ENCODE assay signal across 8 mouse cellular contexts in genomic region chr13:63568741-63569395, GRCm38 (mm10). TPM values are rescaled to one million over a fixed set of nuclear protein-coding genes. Genes with fewer than 3 reads are reported as not detected.
DNase-seq lines count a peak whose midpoint lies in the region; ATAC-seq and TF ChIP-seq lines count a peak whose summit lies in the region.

No protein-coding gene starts in this region.

- H3K36me3 ChIP-seq in heart, embryonic 12.5 days, result no peaks in the 10 kb centered on the region
- H3K36me3 ChIP-seq in heart, adult 2 months (ENCODE audit: control insufficient read depth, insufficient read depth, low read length), result no peaks in the 10 kb centered on the region
- peaks cover 0 to 5% of the 10 kb centered on the region in 2 experiments; a peak in 1 of 4 replicates for H3K36me3 ChIP-seq in MEL (ENCODE audit: control insufficient read depth in 1 of 2, insufficient read depth in 2 of 2, low read length in 2 of 2)
- peaks cover 8% of the 10 kb centered on the region for H3K36me3 ChIP-seq in hindbrain, embryonic 10.5 days
- no peaks in the 10 kb centered on the region for H3K36me3 ChIP-seq in midbrain, embryonic 11.5 days (ENCODE audit: control insufficient read depth, insufficient read depth, low read length)

- no peak overlapping the region for H3K27ac ChIP-seq in heart, embryonic 12.5 days (ENCODE audit: poor library complexity, severe bottlenecking)
- H3K27ac ChIP-seq in heart, adult 2 months, result no peak overlapping the region
- H3K27ac ChIP-seq in MEL (ENCODE audit: control insufficient read depth, low read depth, low read length), result peak overlapping the region; percentile 68
- peak overlapping the region; percentile 98 for H3K27ac ChIP-seq in hindbrain, embryonic 10.5 days
- H3K27ac ChIP-seq in midbrain, embryonic 11.5 days (ENCODE audit: low read depth, low read length), result peak overlapping the region; percentile 55

- H3K4me2 ChIP-seq in heart, embryonic 12.5 days, result peak overlapping the region; percentile 74
- H3K4me2 ChIP-seq in midbrain, embryonic 11.5 days, result peak overlapping the region; percentile 97

- H3K4me3 ChIP-seq in heart, embryonic 12.5 days, result peak overlapping the region; percentile 55
- no peak overlapping the region for H3K4me3 ChIP-seq in heart, adult 2 months
- peak overlapping the region; percentile 63 to 69 for H3K4me3 ChIP-seq in MEL (ENCODE audit: control insufficient read depth in 1 of 2, insufficient read depth in 1 of 2, low read depth in 2 of 2, low read length in 2 of 2)
- H3K4me3 ChIP-seq in hindbrain, embryonic 10.5 days, result peak overlapping the region; percentile 86
- peak overlapping the region; percentile 97 for H3K4me3 ChIP-seq in midbrain, embryonic 11.5 days (ENCODE audit: low read depth, low read length)

- no peak for DNase-seq in heart, adult 2 months
- DNase-seq in MEL (ENCODE audit: low read depth, low spot score), result peak; percentile 59
- peak; percentile 47 for DNase-seq in hindbrain, embryonic 10.5 days (ENCODE audit: low spot score)
- peak; percentile 94 for DNase-seq in midbrain, embryonic 11.5 days (ENCODE audit: low spot score, missing footprints)
- no peak for DNase-seq in spleen, postnatal 14 days (ENCODE audit: low spot score in 2 of 2)
- DNase-seq in thymus, adult 18-20 months, result no peak
- no peak for DNase-seq in B cell, adult 2 months

- no peaks in the 10 kb centered on the region for H3K79me2 ChIP-seq in heart, adult 2 months (replicated peaks; ENCODE audit: control insufficient read depth, insufficient read depth, low read length)
- H3K79me2 ChIP-seq in MEL (ENCODE audit: control insufficient read depth, insufficient read depth, low read length, poor library complexity), result peaks cover 21% of the 10 kb centered on the region

- no peaks in the 10 kb centered on the region for H3K9me3 ChIP-seq in heart, embryonic 12.5 days (replicated peaks)
- H3K9me3 ChIP-seq in MEL (replicated peaks; ENCODE audit: insufficient read depth, low read length), result no peaks in the 10 kb centered on the region
- H3K9me3 ChIP-seq in hindbrain, embryonic 10.5 days, result no peaks in the 10 kb centered on the region
- H3K9me3 ChIP-seq in midbrain, embryonic 11.5 days (ENCODE audit: control insufficient read depth, low read length), result no peaks in the 10 kb centered on the region

- no peak for TF ChIP-seq EP300 in heart, adult 2 months (IDR thresholded peaks at IDR 0.05; ENCODE audit: insufficient read depth, low read depth, low read length)
- no peak for TF ChIP-seq EP300 in MEL (IDR thresholded peaks at IDR 0.05; ENCODE audit: low read depth in 1 of 2, low read length in 2 of 2)

- TF ChIP-seq CTCF in heart, adult 2 months (IDR thresholded peaks at IDR 0.05), result no peak
- TF ChIP-seq CTCF in MEL (IDR thresholded peaks at IDR 0.05 in 2 of 3, conservative IDR thresholded peaks at IDR 0.05 in 1 of 3; ENCODE audit: control insufficient read depth in 1 of 3, insufficient read depth in 1 of 3, low read depth in 2 of 3, low read length in 3 of 3, poor library complexity in 1 of 3, severe bottlenecking in 1 of 3), result no peak

- H3K9ac ChIP-seq in heart, embryonic 12.5 days, result no peak overlapping the region
- no peak overlapping the region for H3K9ac ChIP-seq in heart, adult 2 months (ENCODE audit: low read depth, low read length)
- H3K9ac ChIP-seq in MEL (ENCODE audit: control insufficient read depth, low read depth, low read length, poor library complexity, severe bottlenecking), result peak overlapping the region; percentile 70
- H3K9ac ChIP-seq in midbrain, embryonic 11.5 days (ENCODE audit: low read length), result peak overlapping the region; percentile 58; the same call in 1 of the 2 replicates

- peaks cover 6% of the 10 kb centered on the region for H3K4me1 ChIP-seq in heart, embryonic 12.5 days (replicated peaks)
- peaks cover 2% of the 10 kb centered on the region for H3K4me1 ChIP-seq in heart, adult 2 months (ENCODE audit: control insufficient read depth, insufficient read depth, low read length)
- peaks cover 0 to 6% of the 10 kb centered on the region in 2 experiments for H3K4me1 ChIP-seq in MEL (ENCODE audit: control insufficient read depth in 1 of 2, insufficient read depth in 2 of 2, low read length in 2 of 2)
- peaks cover 67% of the 10 kb centered on the region for H3K4me1 ChIP-seq in hindbrain, embryonic 10.5 days (replicated peaks)
- H3K4me1 ChIP-seq in midbrain, embryonic 11.5 days (ENCODE audit: control insufficient read depth, insufficient read depth, low read length), result peaks cover 34% of the 10 kb centered on the region

- intact Hi-C loops in heart, adult 2 months (cut with DNase I), result loop anchor here (2.0 to 10.0 kb wide), 5 partner anchors 74 to 596 kb away; partner anchors contain the start of gene Habp4

- WGBS in heart, embryonic 12.5 days, result 8% methylated on average over 19 of the region's 19 CpGs
- WGBS in heart, adult 2 months, result 48% methylated on average over 19 of the region's 19 CpGs
- WGBS in hindbrain, embryonic 10.5 days, result 1% methylated on average over 19 of the region's 19 CpGs
- 1% methylated on average over 19 of the region's 19 CpGs for WGBS in midbrain, embryonic 11.5 days

- peaks cover 33% of the 10 kb centered on the region for H3K27me3 ChIP-seq in heart, embryonic 12.5 days (replicated peaks)
- H3K27me3 ChIP-seq in heart, adult 2 months (ENCODE audit: control insufficient read depth, insufficient read depth, low read length), result peaks cover 2% of the 10 kb centered on the region; the same call in 1 of the 2 replicates
- no peaks in the 10 kb centered on the region for H3K27me3 ChIP-seq in MEL (ENCODE audit: control insufficient read depth in 1 of 2, insufficient read depth in 2 of 2, low read length in 2 of 2)
- H3K27me3 ChIP-seq in hindbrain, embryonic 10.5 days (ENCODE audit: insufficient read depth, poor library complexity, severe bottlenecking), result peaks cover 52% of the 10 kb centered on the region
- H3K27me3 ChIP-seq in midbrain, embryonic 11.5 days (ENCODE audit: control insufficient read depth, insufficient read depth, low read length), result peaks cover 19% of the 10 kb centered on the region

- no peak for TF ChIP-seq RAD21 in MEL (IDR thresholded peaks at IDR 0.05; ENCODE audit: low read depth, low read length)

- TF ChIP-seq POLR2A in heart, adult 2 months (IDR thresholded peaks at IDR 0.05; ENCODE audit: insufficient read depth, low read depth, low read length), result no peak
- TF ChIP-seq POLR2A in MEL (IDR thresholded peaks at IDR 0.05; ENCODE audit: control insufficient read depth in 1 of 2, insufficient read depth in 1 of 2, low read depth in 1 of 2, low read length in 2 of 2, poor library complexity in 1 of 2), result no peak

- no peak for ATAC-seq in heart, embryonic 12.5 days (ENCODE audit: insufficient number of reproducible peaks, low FRiP score)
- ATAC-seq in midbrain, embryonic 11.5 days (ENCODE audit: low FRiP score), result no peak

TF ChIP-seq in MEL, 35 proteins besides CTCF, POLR2A, EP300 and RAD21:
- 0 out of 2 replicates have a peak, but pooled peaks have one; percentile 10 for TF ChIP-seq BHLHE40 (IDR thresholded peaks at IDR 0.05; ENCODE audit: borderline replicate concordance, low read depth, low read length)
- peak; percentile 61; the same call in 1 of the 2 replicates for TF ChIP-seq ZNF384 (IDR thresholded peaks at IDR 0.05; ENCODE audit: low read depth, low read length)
- no peak for TF ChIP-seq USF1 (IDR thresholded peaks at IDR 0.05; ENCODE audit: low read depth, low read length)
TF ChIP-seq in MEL: peak in this region for 2.

RNA-seq across cellular contexts. Expression of gene Ptch1, which starts 4.5 kb away (rescaled TPM):
- 6.4 and 7.5 TPM in 2 replicates for polyA plus RNA-seq in heart, embryonic 12.5 days (2016; fragmentation: Nextera tagmentation; extraction: Ambion mirVana)
- total RNA-seq in heart, adult 2 months (2021), result 10 to 100 TPM in 1 of 2 experiments, 1 to 10 TPM in 1; 9.3 to 16.4 TPM
- 6.7 and 9.2 TPM in 2 replicates for polyA plus RNA-seq in heart, adult 2 months (2012; rRNA removed)
- 7.5 and 9.4 TPM in 2 replicates for total RNA-seq in MEL (2012; rRNA removed)
- polyA plus RNA-seq in MEL (2012; ENCODE audit: insufficient read depth in 1 of 2, insufficient read length in 2 of 2, low read depth in 1 of 2, low replicate concordance in 2 of 2, missing spikeins in 1 of 2), result 10 to 100 TPM; 23.4 to 79.0 TPM
- polyA plus RNA-seq in hindbrain, embryonic 10.5 days (2016; fragmentation: Nextera tagmentation; extraction: Ambion mirVana), result 21.8 and 22.1 TPM in 2 replicates
- 22.6 and 22.9 TPM in 2 replicates for polyA plus RNA-seq in midbrain, embryonic 11.5 days (2014; fragmentation: Nextera tagmentation; extraction: Ambion mirVana)

Comparison
In these comparisons a context has a peak if more than half of its experiments do, and no peak if none do; other contexts are left out.
1. H3K27ac ChIP-seq: peak in MEL (single experiment), hindbrain, embryonic 10.5 days (single experiment) and midbrain, embryonic 11.5 days (single experiment); none in heart, embryonic 12.5 days (single experiment) and heart, adult 2 months (single experiment).
2. H3K9ac ChIP-seq: peak in MEL (single experiment) and midbrain, embryonic 11.5 days (single experiment); none in heart, embryonic 12.5 days (single experiment) and heart, adult 2 months (single experiment).
3. DNase-seq: peak in MEL (single experiment), hindbrain, embryonic 10.5 days (single experiment) and midbrain, embryonic 11.5 days (single experiment); none in heart, adult 2 months (0 of 2), spleen, postnatal 14 days (0 of 2), thymus, adult 18-20 months (0 of 2) and B cell, adult 2 months (0 of 2).